Mouse (Mus musculus) bone marrow macrophage, adult 2 months (primary cell): ENCODE data around the gene Upk3a.

ENCODE experiments used
- CTCF ChIP-seq: IDR thresholded peaks from 2 replicates; pipeline ENCODE4 v1.5.1; 2012; ENCODE audit warnings: low read depth, mild to moderate bottlenecking, low read length, moderate library complexity
- POLR2A ChIP-seq: IDR thresholded peaks from 2 replicates; pipeline ENCODE4 v1.6.1; 2012; ENCODE audit warnings: mild to moderate bottlenecking, low read depth, low read length, borderline replicate concordance

DNA sequence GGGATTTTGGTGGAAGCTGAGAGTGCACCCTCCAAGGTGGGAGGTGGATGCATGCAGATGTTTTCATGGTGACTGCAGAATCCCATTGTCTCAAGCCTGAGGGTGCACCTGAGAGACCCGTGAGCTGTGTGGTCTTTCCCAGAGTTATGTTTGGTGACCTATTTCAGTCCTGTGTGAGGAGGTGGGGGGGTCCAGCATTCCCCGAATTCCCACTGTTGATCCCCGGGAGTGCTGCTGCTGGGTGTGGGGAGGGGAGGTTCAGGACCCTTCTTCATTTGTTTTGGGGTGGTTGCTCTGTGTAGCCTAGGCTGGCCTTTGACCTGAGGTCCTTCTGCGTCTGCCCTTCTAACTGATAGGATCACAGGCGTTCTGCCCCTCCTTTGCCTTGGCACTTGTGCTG, 26.8 kb downstream of the Upk3a start:
- no peak for TF ChIP-seq POLR2A
- TF ChIP-seq CTCF, result no peak
